Mouse (Mus musculus): Measurements from ENCODE around the gene Sez6l2.

Gene Sez6l2

GRCm38 (mm10) chr7:127009307-127010085, 59.1 kb downstream of the Sez6l2 start:
- no peak for DNase-seq

GRCm38 (mm10) chr7:127011051-127011450, 60.7 kb downstream of the Sez6l2 start:
- DNase-seq = no peak

GRCm38 (mm10) chr7:127011717-127012116, 61.4 kb downstream of the Sez6l2 start:
- DNase-seq = no peak

DNA sequence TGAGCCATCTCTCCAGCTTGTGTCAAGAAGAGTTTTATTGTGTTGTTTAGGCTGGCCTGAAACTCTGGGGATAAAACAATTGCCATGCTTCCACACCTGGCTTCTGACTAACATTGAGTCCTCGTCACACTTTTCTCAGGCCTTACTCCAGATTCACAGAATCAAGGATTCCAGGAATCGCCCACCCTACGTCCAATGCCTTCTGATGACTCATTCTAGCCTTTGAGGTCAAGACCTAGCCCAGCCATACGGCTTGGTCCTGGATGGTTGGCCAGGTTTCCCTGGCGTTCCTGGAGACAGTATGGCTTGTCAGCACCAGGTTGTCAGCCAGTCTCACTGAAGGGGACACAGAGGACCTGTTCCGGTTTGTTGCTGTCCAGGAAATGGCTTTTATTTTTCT, 62.0 kb downstream of the Sez6l2 start:
- DNase-seq = no peak

DNA sequence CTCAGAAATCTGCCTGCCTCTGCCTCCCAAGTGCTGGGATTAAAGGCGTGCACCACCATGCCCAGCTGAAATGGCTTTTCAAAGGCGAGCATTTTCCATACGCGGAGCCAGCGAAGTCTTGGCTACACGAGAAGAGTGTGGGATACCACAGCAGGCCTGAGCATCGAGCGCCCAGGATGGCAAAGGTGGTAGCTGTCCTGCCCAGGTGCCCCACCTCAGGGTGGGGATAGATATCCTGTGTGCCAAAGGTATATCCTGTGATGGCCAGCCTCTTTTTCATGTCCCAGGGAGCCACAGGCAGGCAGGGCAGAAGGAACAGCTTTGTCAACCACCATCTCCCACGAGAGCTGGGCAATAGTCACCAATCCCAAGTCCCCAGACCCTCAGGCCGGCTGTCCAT, 62.5 kb downstream of the Sez6l2 start:
- no peak for DNase-seq

DNA sequence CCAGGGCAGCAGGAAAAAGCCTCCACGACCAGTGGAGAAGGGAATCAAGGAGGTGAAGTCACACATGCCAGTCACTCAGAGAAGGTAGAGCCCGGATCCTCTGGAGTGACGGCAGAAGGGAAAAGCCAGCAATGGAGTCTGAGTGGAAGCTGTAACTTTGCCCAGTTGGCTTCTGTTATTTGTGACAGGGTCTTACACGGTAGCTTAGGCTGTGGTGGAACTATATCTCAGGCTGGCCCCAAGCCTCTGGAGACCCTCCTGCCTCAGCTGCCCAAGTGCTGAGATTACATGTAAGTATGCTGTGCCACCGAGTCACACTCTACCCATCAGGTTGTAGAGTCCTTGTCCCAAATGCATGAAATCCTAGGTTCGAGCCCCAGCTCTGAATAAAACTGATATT, 63.0 kb downstream of the Sez6l2 start:
- no peak for DNase-seq

- peak; percentile 89 for DNase-seq
Measured at GRCm38 (mm10) chr7:127014320-127014719, 64.0 kb downstream of the Sez6l2 start, which contains the start of gene Mvp. Mvp (minus strand) TSS chr7:127014621.

DNA sequence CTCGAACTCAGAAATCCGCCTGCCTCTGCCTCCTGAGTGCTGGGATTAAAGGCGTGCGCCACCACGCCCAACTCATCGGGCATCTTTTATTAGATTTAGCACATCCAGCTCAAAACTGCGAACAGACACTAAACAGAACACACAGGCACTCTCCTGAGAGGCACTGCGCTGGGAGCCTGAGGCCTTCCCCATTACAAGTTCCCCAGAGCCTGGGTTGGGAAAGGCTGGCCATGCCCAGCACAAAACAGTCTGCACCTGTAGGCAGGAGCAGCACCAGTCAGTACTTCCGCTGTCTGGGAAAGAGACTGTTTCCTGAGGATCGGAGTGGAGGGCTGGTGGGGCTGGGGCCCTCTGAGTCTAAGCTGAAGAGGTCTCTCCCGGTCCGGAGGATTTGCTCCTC, 64.6 kb downstream of the Sez6l2 start:
- DNase-seq = no peak

- DNase-seq = peak; percentile 84
Measured at GRCm38 (mm10) chr7:127016081-127016480, 65.7 kb downstream of the Sez6l2 start.

GRCm38 (mm10) chr7:127016481-127016485, 65.9 kb downstream of the Sez6l2 start, which contains the start of gene Pagr1b:
Pagr1b (minus strand) TSS chr7:127016484.
- no peak for DNase-seq

- peak; percentile 77 for DNase-seq
Measured at GRCm38 (mm10) chr7:127016486-127016938, 66.1 kb downstream of the Sez6l2 start.

DNA sequence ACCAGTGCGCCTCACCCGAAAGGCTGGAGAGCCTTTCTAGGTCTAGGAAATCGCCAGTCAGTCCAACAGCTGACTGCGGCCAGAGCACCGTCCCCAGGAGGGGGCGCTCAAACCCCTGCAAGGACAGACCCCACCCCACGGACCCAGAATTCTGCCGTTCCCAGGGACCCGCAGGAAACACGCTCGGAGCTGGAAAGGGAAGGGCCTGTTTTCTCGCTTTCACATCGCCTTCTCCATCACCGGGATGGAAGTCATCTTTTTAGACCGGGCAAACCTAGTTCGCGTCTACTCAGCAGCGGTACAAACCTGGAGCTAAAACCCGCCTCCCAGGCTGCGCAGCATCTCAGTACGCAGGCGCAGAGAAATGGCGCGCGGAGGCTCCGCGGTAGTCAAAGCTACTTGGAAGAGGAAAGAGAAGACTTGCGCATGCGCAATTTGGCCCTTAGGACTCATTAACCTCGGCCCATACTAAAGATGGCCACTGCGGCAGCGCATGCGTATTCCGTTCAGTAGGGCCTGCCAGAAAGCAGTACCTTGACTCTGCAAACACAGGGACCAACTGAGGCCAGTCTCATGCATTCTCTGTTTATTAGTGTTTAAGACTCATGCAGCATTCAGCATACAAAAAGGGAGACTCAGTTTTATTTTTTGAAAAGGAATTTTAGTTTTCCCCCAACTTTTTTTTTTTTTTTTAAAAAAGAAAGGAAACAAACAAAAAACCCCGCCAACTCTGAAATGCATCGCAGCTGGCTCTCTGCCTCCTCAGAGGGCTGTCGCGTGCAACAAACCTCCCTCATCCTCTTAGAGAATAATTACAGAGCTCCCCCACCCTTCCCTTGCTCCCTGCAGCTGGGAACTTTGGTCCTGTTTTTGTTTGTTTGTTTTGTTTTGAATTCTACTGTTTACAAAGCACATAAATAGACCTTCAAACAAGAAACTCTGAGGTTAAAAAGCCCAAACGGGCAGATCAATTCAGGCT, 66.9 kb downstream of the Sez6l2 start, which contains the start of gene Pagr1a:
Gene Pagr1a (minus strand): TSS at position 382 of the 979 bp plus-strand sequence.
- peak; percentile 99 for DNase-seq

DNA sequence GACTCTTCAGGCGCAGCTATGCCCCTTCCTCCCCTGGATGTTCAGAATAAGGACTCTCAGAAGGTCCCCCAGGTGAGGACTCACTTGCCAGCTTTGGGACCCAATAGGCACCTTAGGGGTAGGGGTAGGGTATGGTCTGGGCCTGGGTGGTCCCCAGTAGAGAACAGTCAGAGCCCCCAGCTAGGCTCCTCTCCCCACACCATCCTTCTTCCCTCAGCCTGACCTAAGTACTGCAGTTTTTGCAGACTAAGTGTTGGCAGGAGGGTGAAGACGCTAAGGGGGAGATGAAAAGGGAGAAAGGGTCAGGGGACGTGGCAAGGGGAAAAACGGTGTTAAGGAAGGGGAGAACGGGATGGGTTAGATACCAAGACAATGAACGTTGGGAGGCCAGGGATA, 67.6 kb downstream of the Sez6l2 start:
- DNase-seq = no peak

GRCm38 (mm10) chr7:127018416-127019305, 68.3 kb downstream of the Sez6l2 start:
- DNase-seq = no peak

- DNase-seq = no peak
Measured at GRCm38 (mm10) chr7:127019306-127019960, 69.1 kb downstream of the Sez6l2 start.

DNA sequence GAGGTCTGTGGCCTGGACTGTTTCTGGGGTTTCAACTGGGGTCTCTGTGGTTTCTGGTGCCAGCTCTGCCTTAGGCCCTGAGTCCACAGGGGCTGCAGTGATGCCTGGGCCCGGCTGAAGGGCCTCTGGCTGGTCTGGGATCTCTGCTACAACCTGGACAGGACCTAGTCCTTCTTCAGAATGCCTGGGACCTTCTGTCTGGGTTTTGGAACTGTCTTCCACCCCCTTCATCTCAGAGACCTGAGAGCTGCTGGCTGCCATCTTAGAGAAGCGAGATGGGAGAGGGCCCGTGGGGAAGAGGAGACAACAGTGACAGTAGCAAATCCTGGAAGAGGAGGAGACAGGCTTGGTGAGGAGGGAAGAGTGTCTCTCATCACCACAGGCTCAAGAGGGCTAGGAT, 69.7 kb downstream of the Sez6l2 start:
- DNase-seq = no peak

Data from kidney, adult 9 months (tissue).